Mouse (Mus musculus) hindbrain, embryonic 13.5 days (tissue): ENCODE measurements around the gene Rora. TPM values are rescaled to one million over a fixed set of nuclear protein-coding genes. Genes with fewer than 3 reads are reported as not detected.

ENCODE experiments used
- ATAC-seq: fragments of 200-750 bp; cut with Nextera tagmentation; 2 replicates; pipeline ENCODE4 v1.8.0; 2017; ENCODE audit warnings: moderate TSS enrichment; ENCODE audit not compliant: low FRiP score
- H3K27ac ChIP-seq: fragments of 300-500 bp; sonication (generic); 2 replicates; pipeline ENCODE4 v1.5.1; 2015; ENCODE audit warnings: inconsistent platforms, mild to moderate bottlenecking, moderate library complexity
- H3K27me3 ChIP-seq: fragments of 300-500 bp; sonication (generic); 2 replicates; pipeline ENCODE4 v1.6.1; 2015; ENCODE audit warnings: mild to moderate bottlenecking, inconsistent platforms
- H3K36me3 ChIP-seq: fragments of 300-500 bp; sonication (generic); 2 replicates; pipeline ENCODE4 v1.6.1; 2015; ENCODE audit warnings: mild to moderate bottlenecking, inconsistent platforms
- H3K4me1 ChIP-seq: fragments of 300-500 bp; sonication (generic); replicated peaks from 2 replicates; pipeline ENCODE4 v1.6.1; 2015; ENCODE audit warnings: inconsistent platforms
- H3K4me2 ChIP-seq: fragments of 300-500 bp; sonication (generic); 2 replicates; pipeline ENCODE4 v1.6.1; 2015; ENCODE audit warnings: inconsistent platforms, mild to moderate bottlenecking, moderate library complexity
- H3K4me3 ChIP-seq: fragments of 300-500 bp; sonication (generic); 2 replicates; pipeline ENCODE4 v1.5.1; 2015; ENCODE audit warnings: mild to moderate bottlenecking, inconsistent platforms
- H3K9ac ChIP-seq: fragments of 300-500 bp; sonication (generic); 2 replicates; pipeline ENCODE4 v1.6.1; 2015; ENCODE audit warnings: mild to moderate bottlenecking, inconsistent platforms
- H3K9me3 ChIP-seq: fragments of 300-500 bp; sonication (generic); 2 replicates; pipeline ENCODE4 v1.6.1; 2016; ENCODE audit warnings: inconsistent platforms
- WGBS: fragments of 180-500 bp; shearing (Covaris S2); methylation state at CpG from one replicate; pipeline ENCODE4 v1.1.7; 2015; 5-methylcytosine and 5-hydroxymethylcytosine counted together
- polyA plus RNA-seq: library from polyadenylated mRNA; unstranded; fragments of >200 nt; fragmentation: Nextera tagmentation; extraction: Ambion mirVana; gene quantifications from 2 replicates; pipeline ENCODE4 v1.2.1, GENCODE M21; 2015

The Rora gene
- polyA plus RNA-seq, 1 experiment from 2014 or later: 25.0 TPM

DNA sequence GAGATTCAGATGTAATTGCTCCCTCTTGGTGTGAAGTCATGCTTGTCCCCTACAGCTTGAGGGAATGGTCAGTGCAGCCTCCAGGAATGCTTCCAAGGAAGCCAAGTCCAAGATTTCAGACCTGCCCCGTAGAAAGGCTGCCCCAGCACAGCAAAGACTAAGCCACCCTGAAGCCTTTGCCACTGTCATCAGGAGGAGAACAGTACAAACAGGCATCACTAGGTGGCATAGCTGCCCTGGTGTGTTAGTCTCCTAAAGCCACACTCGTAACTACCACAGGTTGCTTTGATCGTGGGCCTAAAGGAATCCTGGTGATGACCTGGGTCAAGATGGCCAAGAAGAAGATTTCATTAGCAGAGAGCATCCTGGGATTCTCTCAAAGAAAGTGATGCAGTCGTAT lies 176.3 kb downstream of the Rora start:
- H3K9ac ChIP-seq: no peak overlapping the region
- H3K27ac ChIP-seq: no peak overlapping the region
- no peaks in the 10 kb centered on the region for H3K9me3 ChIP-seq
- no peaks in the 10 kb centered on the region for H3K4me1 ChIP-seq
- H3K4me2 ChIP-seq: no peak overlapping the region
- no peak overlapping the region for H3K4me3 ChIP-seq
- H3K27me3 ChIP-seq: no peaks in the 10 kb centered on the region
- H3K36me3 ChIP-seq: no peaks in the 10 kb centered on the region
- no peak for ATAC-seq
- WGBS: 79% methylated on average over 4 of the region's 4 CpGs

DNA sequence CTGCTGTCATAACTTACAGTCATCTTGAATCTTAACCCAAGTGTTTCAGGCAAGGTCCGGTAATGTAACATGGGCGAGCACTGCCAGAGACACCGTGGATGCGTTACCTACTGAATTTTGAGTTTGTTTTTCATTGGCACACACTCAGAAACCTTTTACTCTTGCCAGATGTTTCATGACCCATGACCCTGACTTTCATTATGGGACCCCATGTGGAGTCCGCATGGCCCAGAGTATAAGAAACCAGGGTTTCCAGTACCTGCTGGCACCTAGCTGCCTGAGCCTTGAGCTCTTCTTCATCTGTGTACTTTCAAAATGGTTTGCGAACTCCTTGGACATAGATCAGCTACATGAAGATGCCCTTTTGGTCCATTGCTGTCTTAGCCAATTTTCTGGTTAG lies 179.7 kb downstream of the Rora start:
- no peak for ATAC-seq
- H3K4me1 ChIP-seq: no peaks in the 10 kb centered on the region
- H3K4me2 ChIP-seq: no peak overlapping the region
- no peak overlapping the region for H3K4me3 ChIP-seq
- H3K36me3 ChIP-seq: no peaks in the 10 kb centered on the region
- no peaks in the 10 kb centered on the region for H3K9me3 ChIP-seq
- 88% methylated on average over 6 of the region's 6 CpGs for WGBS
- no peak overlapping the region for H3K9ac ChIP-seq
- no peaks in the 10 kb centered on the region for H3K27me3 ChIP-seq
- no peak overlapping the region for H3K27ac ChIP-seq

GRCm38 (mm10) chr9:68835037-68835649 lies 181.6 kb downstream of the Rora start:
- H3K9me3 ChIP-seq: no peaks in the 10 kb centered on the region
- H3K27me3 ChIP-seq: no peaks in the 10 kb centered on the region
- ATAC-seq: no peak
- H3K4me1 ChIP-seq: no peaks in the 10 kb centered on the region; the same call in 1 of the 2 replicates
- no peak overlapping the region for H3K27ac ChIP-seq
- no peaks in the 10 kb centered on the region for H3K36me3 ChIP-seq
- H3K4me2 ChIP-seq: no peak overlapping the region
- H3K4me3 ChIP-seq: no peak overlapping the region
- H3K9ac ChIP-seq: no peak overlapping the region
- WGBS: 79% methylated on average over 7 of the region's 7 CpGs

DNA sequence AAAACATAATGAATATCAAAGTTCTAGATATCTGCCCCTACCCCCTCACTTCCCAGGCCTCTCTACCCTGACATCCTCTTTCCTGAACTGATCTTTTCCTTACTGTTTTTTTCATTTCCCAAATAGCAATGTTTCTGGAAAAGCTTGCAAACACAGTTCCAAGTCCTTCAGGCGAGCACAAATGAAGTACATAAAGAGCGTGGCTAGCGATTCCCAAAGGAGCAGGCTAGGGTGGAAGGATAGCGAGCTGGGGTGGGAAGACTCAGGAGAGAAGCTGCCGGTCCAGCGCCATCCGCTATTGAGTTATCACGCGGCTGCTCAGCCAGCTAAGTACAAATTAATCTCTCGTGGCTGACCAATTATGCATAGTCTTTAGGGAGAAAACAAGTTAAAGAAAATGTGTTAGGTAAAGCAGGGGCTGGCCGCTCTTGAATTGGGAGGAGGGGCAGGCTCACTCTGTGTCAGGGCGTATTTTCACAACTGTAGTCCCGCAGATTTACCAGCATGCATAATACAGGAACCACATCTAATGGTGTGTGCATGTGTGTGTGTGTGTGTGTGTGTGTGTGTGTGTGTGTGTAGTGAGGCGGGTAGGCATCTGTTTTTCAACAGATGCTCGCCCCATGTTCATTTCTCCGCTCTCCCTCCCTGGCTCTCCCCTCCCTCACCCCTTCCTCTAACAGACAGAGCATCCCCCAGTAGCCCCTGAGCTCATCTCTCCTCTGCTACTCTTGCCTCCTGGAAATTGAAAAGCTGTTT lies 188.7 kb downstream of the Rora start:
- Histone ChIP-seq H3K36me3 (no peaks in the 10 kb centered on the region), H3K4me3 (no peak overlapping the region), H3K4me1 (peaks cover 34% of the 10 kb centered on the region), H3K4me2 (peak overlapping the region; percentile 39), H3K9ac (no peak overlapping the region), H3K27me3 (no peaks in the 10 kb centered on the region), H3K27ac (peak overlapping the region; percentile 72), H3K9me3 (no peaks in the 10 kb centered on the region)
- peak; percentile 54; the same call in 1 of the 2 replicates for ATAC-seq
- WGBS: 31% methylated on average over 16 of the region's 16 CpGs

DNA sequence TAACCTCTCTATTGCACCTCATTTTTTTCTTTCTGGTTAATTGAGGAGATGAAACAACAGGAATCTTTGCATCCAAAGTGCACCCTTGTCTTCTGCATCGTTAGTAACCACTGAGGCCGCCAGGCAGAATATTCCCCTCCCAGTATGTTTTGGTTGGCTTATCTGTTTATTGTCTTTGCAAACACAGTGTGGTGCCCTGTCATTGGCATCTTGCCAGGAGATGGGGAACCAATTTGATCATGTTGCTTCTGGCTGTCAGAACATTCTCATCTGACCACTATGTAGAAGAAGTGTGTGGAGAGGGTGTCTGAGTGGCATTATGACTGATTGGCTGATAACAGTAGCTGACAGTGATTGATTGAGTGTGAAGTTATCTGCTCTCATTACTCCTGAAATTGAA lies 192.0 kb downstream of the Rora start:
- peaks cover 34% of the 10 kb centered on the region for H3K4me1 ChIP-seq
- H3K9ac ChIP-seq: no peak overlapping the region
- 40% methylated on average over 2 of the region's 2 CpGs for WGBS
- no peak overlapping the region for H3K4me3 ChIP-seq
- no peak overlapping the region for H3K4me2 ChIP-seq
- no peaks in the 10 kb centered on the region for H3K9me3 ChIP-seq
- no peak overlapping the region for H3K27ac ChIP-seq
- no peak for ATAC-seq
- H3K27me3 ChIP-seq: no peaks in the 10 kb centered on the region
- H3K36me3 ChIP-seq: no peaks in the 10 kb centered on the region

- Histone ChIP-seq H3K4me1 (peaks cover 12% of the 10 kb centered on the region), H3K4me2 (no peak overlapping the region), H3K9me3 (no peaks in the 10 kb centered on the region), H3K27ac (no peak overlapping the region), H3K27me3 (no peaks in the 10 kb centered on the region), H3K36me3 (no peaks in the 10 kb centered on the region), H3K4me3 (no peak overlapping the region), H3K9ac (no peak overlapping the region)
- ATAC-seq: no peak
- 78% methylated on average over 5 of the region's 5 CpGs for WGBS
Observed at GRCm38 (mm10) chr9:68850321-68850720, 196.7 kb downstream of the Rora start.

DNA sequence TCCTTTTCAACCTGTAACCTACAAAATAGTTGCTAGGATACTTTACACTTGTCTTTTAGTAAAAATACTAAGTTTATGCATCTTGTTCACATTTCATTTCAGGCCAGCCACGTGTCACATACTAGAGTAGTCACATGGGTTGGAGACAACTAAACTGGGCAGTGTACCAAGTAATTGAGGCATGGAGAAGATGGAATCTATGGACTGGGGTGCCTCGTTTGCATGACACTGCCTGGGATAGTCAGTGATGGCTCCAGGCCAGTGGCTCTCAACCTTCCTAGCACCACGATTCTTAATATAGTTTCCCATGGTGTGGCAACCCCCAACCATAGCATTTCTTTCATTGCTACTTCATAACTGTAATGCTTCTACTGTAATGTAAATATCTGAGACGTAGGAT lies 198.6 kb downstream of the Rora start:
- Histone ChIP-seq H3K9ac (no peak overlapping the region), H3K9me3 (no peaks in the 10 kb centered on the region), H3K36me3 (no peaks in the 10 kb centered on the region), H3K4me3 (no peak overlapping the region), H3K27ac (no peak overlapping the region), H3K27me3 (0 out of 2 replicates have a peak, but pooled peaks cover 4% of the 10 kb centered on the region), H3K4me2 (no peak overlapping the region), H3K4me1 (peaks cover 2% of the 10 kb centered on the region)
- no peak; the same call in 1 of the 2 replicates for ATAC-seq
- WGBS: 65% methylated on average over 4 of the region's 4 CpGs

DNA sequence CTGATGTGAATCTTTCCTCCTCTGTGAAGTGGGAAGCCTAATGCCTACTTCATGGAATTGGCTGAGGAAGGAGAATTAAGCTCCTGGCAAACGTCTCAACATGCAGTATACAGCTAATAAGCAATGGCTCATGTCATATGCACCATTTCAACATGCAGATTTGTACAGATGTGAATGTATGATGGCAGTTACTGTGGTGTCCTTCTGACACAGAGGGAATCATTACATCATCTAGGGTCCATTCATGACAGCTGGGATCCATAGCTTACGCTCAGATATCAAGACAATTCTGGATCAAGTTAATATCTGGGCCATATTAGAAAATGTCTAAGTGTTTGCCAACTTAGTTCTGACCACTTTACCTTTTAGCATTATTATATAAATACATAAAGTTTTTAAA lies 199.3 kb downstream of the Rora start:
- Histone ChIP-seq H3K27me3 (0 out of 2 replicates have a peak, but pooled peaks cover 4% of the 10 kb centered on the region), H3K4me3 (no peak overlapping the region), H3K9me3 (no peaks in the 10 kb centered on the region), H3K4me2 (no peak overlapping the region), H3K4me1 (no peaks in the 10 kb centered on the region; the same call in none of the 2 replicates), H3K9ac (no peak overlapping the region), H3K27ac (no peak overlapping the region), H3K36me3 (no peaks in the 10 kb centered on the region)
- 89% methylated on average over 2 of the region's 2 CpGs for WGBS
- no peak for ATAC-seq

- 86% methylated on average over 2 of the region's 2 CpGs for WGBS
- Histone ChIP-seq H3K27ac (no peak overlapping the region), H3K9ac (no peak overlapping the region), H3K27me3 (0 out of 2 replicates have a peak, but pooled peaks cover 4% of the 10 kb centered on the region), H3K4me1 (peaks cover 28% of the 10 kb centered on the region), H3K4me2 (no peak overlapping the region), H3K4me3 (no peak overlapping the region), H3K36me3 (no peaks in the 10 kb centered on the region), H3K9me3 (peaks cover 2% of the 10 kb centered on the region; the same call in 1 of the 2 replicates)
- ATAC-seq: no peak
Observed at GRCm38 (mm10) chr9:68859500-68859899, 205.9 kb downstream of the Rora start.

DNA sequence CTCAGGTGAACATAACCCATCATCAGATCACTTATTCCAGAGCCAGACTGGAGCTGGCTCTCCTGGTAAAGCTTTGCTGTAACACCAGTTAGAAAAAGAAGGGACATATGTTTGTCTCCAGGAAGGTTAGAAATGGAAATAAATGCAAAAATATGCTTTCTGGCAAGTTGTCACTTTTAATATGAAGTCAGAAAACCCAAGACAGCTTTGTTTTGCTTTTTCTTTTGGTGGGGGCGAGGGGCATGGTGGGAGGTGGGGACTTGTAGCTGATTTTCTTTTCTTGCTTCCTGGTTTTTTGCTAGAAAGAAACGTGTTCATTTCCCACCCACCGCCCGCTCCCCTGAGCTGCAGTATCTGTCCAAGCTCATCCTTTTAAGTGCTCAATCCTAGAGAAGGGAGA lies 212.7 kb downstream of the Rora start:
- Histone ChIP-seq H3K36me3 (no peaks in the 10 kb centered on the region), H3K9me3 (peaks cover 2% of the 10 kb centered on the region; the same call in 1 of the 2 replicates), H3K4me3 (no peak overlapping the region), H3K4me2 (no peak overlapping the region), H3K9ac (no peak overlapping the region), H3K27me3 (0 out of 2 replicates have a peak, but pooled peaks cover 3% of the 10 kb centered on the region), H3K27ac (no peak overlapping the region), H3K4me1 (peaks cover 35% of the 10 kb centered on the region)
- 63% methylated on average over 4 of the region's 4 CpGs for WGBS
- ATAC-seq: no peak

DNA sequence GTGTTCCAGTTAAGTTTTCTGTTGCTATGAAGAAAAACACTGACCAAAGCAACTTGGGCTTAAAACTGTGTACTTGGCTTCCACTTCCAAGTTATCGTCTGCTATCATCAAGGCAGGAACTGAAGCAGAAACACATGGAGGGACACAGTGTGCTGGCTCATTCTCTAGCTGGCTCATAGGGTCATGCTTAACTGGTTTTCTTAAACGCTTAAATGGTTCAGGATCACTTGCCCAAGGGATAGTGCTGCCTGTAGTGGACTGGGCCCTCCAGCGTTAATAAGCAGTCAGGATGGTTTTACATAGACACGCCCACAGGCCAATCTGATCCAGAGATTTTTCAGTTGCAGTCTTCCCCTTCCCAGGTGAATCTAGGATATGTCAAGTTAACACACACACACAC lies 220.3 kb downstream of the Rora start:
- Histone ChIP-seq H3K36me3 (no peaks in the 10 kb centered on the region), H3K9ac (no peak overlapping the region), H3K4me2 (no peak overlapping the region), H3K27ac (no peak overlapping the region), H3K9me3 (no peaks in the 10 kb centered on the region), H3K4me3 (no peak overlapping the region), H3K27me3 (0 out of 2 replicates have a peak, but pooled peaks cover 3% of the 10 kb centered on the region), H3K4me1 (peaks cover 10% of the 10 kb centered on the region)
- 88% methylated on average over 4 of the region's 4 CpGs for WGBS
- no peak for ATAC-seq

DNA sequence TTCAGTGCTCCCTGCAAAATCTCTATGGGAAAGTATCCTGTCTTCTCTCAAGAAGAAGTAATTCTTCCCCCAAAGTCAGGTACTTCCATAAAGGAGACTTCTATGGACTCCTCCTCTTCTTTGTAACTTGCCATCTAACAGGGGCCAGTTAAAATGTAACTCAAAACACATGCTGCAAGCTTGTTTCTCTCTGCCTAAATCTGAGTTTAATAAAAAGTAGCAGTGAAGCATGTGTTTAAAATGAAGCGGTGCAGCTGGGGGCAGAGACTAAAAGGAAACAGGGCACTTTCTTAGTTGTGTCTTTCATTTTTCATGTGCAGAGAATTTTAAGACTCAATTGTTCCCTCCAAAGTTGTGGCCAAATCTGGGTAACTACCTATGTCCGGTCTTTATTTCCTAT lies 221.0 kb downstream of the Rora start:
- 90% methylated on average over 2 of the region's 2 CpGs for WGBS
- Histone ChIP-seq H3K4me2 (no peak overlapping the region), H3K4me3 (no peak overlapping the region), H3K4me1 (peaks cover 13% of the 10 kb centered on the region), H3K9ac (no peak overlapping the region), H3K27ac (no peak overlapping the region), H3K27me3 (no peaks in the 10 kb centered on the region), H3K36me3 (no peaks in the 10 kb centered on the region), H3K9me3 (no peaks in the 10 kb centered on the region)
- no peak for ATAC-seq

DNA sequence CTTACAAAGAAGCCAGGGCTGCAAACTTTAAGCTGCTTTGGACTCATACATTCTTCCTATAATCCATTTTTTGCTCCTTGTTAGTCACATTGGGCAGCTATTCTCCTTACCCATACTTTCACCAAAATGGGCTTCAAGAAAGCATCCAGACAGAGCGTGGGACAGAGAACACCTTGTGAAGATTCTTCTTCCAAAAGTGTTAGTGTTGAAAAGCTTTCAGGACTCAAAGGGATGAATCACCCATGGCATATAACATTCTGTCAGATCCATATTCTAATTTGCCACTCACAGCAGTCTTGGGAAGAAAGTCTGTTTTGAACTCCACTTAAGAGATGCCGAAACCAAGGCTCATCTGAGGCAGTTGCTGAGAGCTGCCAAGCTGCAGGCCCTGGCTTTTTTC lies 222.2 kb downstream of the Rora start:
- Histone ChIP-seq H3K9me3 (no peaks in the 10 kb centered on the region), H3K9ac (no peak overlapping the region), H3K36me3 (no peaks in the 10 kb centered on the region), H3K4me3 (no peak overlapping the region), H3K27ac (no peak overlapping the region), H3K4me1 (peaks cover 25% of the 10 kb centered on the region), H3K4me2 (no peak overlapping the region), H3K27me3 (no peaks in the 10 kb centered on the region)
- 96% methylated on average over 2 of the region's 2 CpGs for WGBS
- ATAC-seq: no peak
